Mouse (Mus musculus) spleen, embryonic (tissue): ENCODE measurements around the gene Sdf4.

Experiments
- CTCF ChIA-PET: fragments of 350-600 bp; sonication (Branson Sonifier 250); formaldehyde crosslinking; loops from one replicate; lab custom pipeline; 2022; lab: Charles Lee

The Sdf4 gene

DNA sequence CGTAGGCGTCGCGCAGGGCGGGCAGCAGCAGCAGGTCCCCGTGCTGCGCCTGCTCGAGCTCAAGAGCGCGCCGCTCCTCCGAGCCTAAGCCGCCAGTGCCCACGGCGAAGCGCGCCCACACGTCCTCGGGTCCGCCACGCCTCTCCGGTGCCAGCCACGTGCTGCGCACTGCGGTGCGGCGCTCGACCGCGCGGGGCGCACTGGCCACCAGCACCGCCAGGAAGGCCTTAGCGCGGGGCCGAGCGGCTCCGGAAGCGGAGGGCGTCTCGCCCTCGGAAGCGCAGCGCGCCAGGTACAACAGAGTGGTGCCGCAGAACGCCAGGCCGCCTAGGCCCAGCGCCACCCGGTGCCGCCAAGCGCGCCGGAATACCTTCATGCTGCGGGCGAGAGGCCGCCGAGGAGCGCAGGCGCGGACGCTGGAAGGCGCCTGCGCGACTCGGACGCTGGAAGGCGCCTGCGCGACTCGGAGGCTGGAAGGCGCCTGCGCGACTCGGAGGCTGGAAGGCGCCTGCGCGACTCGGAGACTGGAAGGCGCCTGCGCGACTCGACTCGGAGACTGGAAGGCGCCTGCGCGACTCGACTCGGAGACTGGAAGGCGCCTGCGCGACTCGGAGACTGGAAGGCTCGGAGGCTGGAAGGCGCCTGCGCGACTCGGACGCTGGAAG is at the start of gene Sdf4, which contains the start of gene B3galt6:
Sdf4 (plus strand) TSS at position 632 of the 665 bp plus-strand sequence.
B3galt6 (minus strand) TSS at position 409 of the 665 bp plus-strand sequence.
- CTCF ChIA-PET: interaction anchor here (0.7 kb wide), 1 partner anchor 122 kb away, joined by 3 read pairs; no protein-coding TSS in a partner anchor

DNA sequence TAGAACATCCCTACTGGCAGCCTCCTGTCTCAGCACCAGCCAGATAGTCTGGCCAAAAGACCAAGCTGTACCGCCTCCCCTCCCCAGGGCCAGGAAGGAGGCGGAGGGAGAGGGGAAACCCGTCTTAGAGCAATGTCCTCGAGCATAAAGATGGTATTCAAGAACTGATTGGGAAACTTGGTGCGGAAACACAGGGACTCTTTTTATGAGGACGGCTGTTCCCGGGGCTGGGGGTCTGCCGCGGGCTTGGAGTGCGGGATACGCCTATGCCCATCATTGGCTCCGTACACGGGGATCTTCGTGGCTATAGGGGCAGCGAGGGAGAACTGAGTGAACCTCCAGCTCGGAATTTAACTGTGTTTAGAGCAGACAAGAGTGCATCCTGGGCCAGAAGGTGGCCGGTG is 49.6 kb upstream of the Sdf4 start:
- CTCF ChIA-PET: no interaction called here

DNA sequence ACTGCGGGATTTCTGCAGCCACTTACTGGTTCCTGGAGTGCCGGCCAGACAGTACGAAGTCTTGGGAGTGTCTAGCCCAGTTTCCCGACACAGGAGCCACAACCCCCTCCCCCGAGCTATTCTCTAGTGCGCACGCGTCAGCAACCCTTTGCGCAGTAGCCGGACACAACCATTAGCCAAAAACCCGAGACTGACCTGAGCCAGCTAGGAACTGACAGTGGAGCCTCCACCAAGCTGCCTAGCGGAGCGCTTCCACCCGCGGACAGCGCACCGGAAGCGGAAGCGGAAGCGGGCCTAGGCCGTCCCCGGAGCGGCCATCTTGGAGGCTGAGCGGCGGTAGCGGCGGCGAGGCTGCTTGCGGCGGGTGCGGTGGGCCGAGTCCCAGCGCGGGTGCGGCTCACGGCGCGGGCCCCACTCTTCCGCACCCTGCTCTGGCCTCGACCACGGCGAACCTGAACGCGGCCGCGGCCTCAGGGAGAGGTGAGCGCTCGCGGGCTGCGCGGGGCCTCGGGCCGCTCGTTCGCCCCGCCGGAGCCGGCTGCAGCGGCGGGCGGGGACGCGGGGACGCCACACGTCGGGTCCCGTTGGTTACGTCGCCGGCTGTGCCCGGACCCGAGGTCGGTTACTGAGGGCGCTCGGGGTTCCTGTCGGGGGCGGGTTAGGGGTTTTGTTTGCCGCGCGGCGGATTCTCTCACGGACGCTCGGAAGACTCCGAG is 49.0 kb upstream of the Sdf4 start, which contains the start of gene Ube2j2:
Ube2j2 (plus strand) TSS at position 298 of the 716 bp plus-strand sequence.
- CTCF ChIA-PET: no interaction called here

DNA sequence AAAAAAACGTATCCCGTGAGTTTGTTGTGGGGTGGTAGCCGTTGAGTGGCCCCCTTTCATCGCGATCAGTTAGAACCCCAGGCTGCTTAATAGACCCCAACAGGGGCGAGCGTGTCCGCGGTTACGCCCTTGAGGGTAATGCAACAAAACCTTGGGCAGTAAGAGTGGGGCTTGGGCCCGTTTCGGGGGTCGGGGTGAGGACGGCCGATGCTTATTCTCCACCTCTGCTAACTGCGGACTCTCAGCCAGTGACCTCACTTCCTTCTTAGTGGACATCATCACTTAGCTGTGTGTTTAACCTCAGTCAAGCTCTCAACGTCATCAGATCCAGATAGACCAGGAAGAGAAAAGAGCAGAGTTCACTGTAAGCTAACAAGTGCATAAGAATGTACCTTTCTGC is 48.4 kb upstream of the Sdf4 start:
- CTCF ChIA-PET: no interaction called here

DNA sequence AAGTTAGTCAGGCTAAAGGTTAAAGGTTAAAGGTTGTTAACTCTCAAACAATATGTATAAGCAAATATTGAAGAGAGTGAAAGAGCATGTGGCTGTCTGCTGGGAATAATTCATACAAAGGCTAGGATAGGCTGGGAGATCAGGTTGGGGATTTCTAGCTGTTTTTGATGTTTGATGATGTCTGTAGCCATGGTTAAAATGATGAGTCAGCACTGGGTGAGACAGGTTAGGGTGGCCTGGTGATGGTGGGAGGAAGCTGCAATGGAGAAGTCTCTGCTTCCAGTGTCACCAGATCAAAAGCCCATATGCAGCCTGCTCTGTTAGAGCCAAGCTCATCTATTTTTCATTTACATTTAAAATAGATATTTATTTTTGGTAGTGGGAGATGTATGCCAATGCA is 45.6 kb upstream of the Sdf4 start:
- CTCF ChIA-PET: no interaction called here

DNA sequence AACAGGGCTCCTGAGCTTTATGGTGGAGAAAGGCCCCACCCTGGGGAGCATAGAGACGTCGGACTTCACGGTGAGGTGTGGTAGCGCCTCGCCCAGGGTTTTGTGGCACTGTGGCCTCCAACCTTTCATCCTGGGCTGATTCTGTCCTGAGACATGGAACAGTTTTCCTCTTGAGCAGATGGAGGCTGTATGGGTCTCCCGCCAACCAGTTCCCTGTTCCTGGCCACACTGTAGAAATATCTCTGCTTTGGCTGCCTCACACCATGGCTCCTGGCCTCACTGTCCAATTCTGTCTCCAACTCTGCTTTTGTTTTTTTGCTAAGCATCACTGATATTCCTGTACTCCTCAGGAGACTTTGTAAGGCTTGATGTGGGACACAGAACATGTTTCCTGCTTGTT is 37.2 kb upstream of the Sdf4 start:
- CTCF ChIA-PET: no interaction called here

DNA sequence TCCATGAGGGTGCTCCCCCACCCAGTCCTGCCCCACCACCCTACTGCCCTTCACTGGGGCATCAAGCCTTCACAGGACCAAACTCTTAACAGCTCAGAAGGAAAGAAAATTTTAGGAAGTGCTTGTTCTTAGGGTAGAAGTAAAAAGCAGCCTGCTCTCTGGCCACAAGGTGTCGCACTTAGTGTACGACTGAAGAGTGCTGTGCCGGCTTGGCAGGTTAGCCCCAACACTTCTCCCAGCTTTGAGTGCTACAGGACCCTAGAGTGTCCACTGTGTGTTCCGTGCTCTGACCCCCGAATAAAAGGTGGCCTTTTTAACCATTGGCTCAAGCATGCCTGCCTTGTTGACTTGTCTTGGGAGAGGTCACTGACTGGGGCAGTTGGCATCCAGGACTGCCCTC is 33.4 kb upstream of the Sdf4 start:
- CTCF ChIA-PET: interaction anchor here (0.5 to 0.7 kb wide), 3 partner anchors 22 to 149 kb away, joined by 4 to 6 read pairs (median 5); no protein-coding TSS in a partner anchor

DNA sequence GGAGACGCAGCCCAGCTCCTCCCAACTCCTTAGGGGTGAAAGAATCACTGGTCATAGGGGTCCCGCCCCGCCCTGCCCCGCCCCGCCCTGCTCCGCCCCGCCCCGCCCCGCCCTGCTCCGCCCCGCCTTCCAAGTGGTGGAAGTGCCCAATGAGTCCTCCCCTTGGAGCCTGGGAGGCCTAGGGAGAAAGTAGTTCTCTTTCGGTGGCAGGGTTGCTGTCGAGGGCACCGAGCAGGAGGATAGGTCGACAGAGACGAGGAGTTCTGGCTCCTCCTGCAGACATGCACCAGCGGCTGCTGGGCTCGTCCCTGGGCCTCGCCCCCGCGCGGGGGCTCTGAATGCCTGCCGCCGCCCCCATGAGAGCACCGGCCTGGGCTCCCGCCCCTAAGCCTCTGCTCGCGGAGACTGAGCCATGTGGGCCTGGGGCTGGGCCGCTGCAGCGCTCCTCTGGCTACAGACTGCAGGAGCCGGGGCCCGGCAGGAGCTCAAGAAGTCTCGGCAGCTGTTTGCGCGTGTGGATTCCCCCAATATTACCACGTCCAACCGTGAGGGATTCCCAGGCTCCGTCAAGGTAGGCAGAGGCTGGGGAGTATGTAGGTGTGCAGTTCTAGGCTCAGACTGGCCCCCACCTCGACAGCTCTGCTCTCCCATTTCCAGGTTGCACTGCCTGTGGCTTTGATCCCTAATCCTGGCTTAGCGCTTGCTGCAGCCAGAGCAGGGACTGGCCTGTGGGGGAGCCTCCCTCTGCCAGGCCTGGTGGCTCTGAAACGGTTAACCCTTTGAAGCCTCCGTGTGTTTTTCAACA is 30.3 kb upstream of the Sdf4 start, which contains the start of gene C1qtnf12:
C1qtnf12 (plus strand) TSS at position 152 of the 805 bp plus-strand sequence.
- CTCF ChIA-PET: no interaction called here

DNA sequence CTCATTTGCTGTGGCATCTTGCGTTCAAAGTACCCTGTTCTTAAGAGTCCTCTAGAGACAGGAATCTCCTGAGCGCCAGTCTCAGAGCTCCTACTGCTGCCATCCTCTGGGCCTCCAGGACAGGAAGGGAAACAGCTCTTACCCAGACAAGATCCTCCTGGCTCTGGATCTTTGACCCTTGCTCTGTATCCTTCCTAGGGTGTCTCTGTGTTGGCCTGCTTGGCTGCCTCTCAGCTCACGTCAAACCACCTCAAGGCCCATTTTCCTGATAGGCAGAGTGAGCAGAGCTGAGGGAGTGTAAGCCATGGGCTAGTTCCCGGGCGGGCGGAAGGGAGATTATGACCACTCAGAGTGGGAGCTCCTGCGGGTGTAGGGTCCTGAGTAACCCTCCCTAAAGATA is 29.6 kb upstream of the Sdf4 start:
- CTCF ChIA-PET: no interaction called here

DNA sequence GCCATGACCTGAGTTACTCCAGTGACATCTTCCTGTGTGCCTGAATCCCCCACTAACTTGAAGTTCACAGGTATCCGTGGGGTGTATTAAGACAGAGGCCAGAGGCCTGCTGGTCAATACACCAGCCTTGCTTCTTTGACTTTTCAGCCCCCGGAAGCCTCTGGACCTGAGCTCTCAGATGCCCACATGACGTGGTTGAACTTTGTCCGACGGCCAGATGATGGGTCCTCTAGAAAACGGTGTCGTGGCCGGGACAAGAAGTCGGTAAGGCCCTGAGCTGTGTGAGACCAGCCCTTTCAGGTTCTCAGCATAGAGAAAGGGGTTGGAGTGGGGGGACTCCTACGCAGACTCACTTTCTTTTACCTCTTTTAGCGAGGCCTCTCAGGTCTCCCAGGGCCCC is 28.3 kb upstream of the Sdf4 start:
- CTCF ChIA-PET: no interaction called here

DNA sequence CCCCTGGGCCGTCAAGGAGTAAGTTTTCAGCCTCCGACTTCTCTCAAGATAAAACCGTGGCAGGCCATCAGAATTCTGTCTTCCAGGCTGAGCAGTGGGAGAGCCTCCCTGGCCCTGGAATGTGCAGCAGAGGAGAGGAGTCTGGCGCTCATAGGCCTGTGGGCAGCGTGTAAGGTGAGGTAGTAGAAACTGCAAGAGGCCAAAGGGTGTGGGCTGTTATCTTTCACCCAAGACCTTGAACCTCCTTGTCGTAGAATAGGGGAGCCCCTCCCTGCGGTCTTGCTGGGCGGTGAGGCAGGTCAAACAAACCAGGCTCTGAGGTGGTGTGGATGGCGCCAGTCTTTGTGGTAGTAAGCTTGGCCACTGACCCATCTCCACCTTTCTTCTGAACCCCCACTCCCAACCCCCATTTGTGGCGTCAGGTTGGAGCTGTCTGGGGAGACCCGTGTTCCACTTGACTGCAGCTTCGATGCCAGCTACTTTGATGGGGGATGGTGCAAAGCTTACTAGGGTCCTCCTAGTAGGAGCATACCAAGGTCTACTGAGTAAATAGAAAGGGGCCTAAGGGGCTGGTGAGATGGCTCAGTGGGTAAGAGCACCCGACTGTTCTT is 23.5 kb upstream of the Sdf4 start:
- CTCF ChIA-PET: no interaction called here

DNA sequence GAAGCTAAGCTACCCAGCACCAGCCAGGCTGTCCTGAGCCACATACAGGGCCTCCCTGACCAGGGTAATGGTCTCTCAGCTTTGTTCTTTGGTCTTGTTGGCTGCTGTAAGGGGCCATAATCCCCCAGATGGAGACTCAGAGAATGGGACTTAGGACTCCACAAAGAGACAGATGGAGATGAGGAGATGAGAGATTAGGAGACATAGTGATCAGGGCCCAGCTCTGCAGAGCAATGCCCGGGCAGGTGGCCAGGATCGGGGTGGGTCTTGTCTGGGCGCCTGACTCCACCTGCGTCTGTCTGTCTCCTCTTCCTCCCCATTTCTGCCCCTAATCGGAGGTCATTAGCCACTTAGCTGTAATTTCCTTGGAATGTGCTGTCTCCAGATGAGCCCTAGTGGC is 22.4 kb upstream of the Sdf4 start:
- CTCF ChIA-PET: no interaction called here

DNA sequence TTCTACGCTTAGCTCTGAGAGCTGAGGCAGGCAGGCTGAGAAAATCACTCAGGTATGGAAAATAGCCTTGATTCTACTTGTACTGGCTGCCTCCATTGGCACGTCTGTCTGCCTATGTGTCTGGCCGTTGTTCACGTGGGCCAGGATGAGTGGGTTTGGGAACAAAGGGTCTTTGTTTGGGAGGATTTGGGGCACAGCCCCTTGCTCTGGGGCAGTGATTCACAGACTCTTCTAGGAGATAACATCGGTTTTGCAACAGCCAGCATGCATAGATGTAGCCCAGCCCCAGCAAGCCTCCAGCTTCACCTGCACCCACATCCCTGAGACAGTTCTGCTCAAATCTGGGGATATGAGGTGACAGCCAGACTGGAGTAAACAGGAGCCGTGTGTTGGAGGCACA is 20.0 kb upstream of the Sdf4 start:
- CTCF ChIA-PET: no interaction called here

DNA sequence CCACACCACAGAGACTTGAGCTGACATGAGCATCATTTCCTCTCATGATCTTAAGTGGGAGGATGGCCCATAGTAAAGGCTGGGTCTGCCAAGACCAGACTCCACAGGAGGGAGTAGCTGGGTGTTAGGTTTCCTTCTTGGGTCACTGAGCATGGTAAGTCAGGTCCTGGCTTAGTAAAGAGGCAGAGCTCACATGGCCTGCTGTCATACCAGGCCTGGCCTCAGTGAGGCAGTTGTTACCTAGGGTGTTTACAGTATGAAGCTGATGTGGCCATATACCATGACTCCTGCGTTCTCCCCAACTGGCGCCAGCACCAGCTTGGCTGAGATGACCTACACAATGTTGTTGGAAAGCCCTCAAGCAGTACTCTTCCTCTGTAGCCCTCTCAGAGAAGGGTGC is 19.4 kb upstream of the Sdf4 start:
- CTCF ChIA-PET: no interaction called here

DNA sequence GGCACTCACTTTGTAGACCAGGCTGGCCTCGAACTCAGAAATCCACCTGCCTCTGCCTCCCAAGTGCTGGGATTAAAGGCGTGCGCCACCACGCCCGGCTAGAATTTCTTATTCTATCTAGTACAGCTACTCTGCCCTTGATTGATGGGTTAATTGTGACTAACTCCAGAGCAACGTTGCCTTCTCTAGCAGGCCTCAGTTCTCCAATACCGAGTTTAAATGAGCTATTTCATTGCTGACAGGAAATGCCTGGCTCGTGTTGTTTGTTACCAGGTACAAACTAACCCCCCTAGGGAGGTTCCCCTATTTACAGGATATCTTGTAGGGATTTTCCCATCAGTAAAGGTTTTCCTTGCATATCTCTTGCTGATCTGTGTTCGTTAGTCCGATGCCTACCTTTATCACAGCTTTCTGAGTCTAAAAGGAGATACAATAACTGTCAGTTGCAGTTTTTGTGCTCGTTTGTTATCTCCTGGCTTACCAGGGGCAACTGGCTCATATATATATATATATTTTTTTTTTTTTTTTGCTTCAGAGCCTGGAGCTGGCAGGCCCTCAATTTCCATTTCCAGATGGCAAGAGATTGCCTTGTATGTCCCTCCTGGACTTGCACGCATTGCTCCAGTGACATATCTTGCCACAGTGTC is 11.1 kb upstream of the Sdf4 start:
- CTCF ChIA-PET: interaction anchor here (0.7 kb wide), 2 partner anchors 22 to 112 kb away, joined by 6 to 7 read pairs; no protein-coding TSS in a partner anchor

DNA sequence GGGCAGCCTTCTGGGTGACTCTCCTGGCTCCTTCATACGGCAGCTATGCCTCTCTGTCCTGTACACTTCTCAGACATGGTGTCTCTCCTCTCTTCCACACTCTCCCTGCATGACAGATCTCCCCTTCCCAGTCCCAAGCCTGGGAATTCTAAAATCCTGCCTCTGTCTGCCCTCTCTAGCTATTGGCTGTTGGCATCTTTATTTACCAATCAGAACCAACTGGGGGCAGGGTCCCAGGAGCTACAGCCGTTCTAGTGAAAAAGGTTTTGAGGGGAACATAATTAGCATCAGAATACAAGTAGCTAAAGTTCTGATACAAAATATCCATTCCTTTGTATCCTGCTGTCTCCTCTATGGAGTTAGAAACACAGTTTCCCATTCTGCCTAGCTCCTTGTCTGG is 8.9 kb upstream of the Sdf4 start:
- CTCF ChIA-PET: no interaction called here

DNA sequence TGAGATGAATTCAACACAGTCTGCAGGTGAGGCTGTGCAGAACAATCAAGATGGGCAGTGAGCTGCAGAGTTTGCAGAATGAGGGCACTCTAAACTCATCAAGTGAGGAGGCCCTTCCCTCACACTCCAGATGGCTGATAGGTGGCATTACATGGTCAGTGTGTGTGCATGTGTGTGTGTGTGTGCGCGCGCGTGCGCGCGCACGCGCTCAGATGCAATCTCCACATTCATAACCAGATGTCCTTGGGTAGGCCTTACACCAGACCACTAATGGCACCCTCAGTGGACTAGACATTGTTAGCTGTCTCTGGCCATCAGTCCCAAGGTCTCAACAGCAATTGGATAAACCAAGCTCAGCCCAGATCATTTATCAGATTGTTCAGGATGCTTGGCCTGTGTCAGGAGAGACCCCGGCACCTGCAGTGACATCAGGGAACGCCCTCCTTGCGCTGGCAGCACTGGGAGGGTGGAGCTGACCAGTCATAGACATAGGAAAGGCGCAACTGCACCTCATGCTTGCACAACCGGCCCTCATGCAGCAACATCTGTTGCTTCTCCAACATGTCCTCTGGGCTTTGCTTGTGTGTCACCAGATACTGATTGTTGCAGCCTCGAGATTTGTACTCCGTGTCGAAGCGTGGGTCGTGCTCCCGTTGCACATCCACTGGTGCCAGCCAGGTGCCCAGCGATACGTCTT is 1.3 kb upstream of the Sdf4 start:
- CTCF ChIA-PET: no interaction called here

DNA sequence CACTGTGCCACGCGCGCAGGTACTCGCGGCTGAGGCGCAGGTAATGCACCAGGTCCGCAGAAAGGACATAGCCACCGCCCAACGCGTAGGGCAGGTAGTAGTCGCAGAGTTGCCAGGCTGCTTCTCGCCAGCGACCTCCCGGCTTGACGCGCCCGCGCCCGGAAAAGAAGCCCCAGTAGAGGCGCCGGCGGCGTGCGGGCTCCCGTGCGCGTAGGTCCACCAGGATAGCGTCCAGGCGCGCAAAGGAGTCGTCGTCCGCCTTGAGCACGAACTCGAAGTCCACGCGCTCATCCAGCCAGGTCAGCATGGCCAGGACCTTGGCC is 803 bp upstream of the Sdf4 start:
- CTCF ChIA-PET: no interaction called here

DNA sequence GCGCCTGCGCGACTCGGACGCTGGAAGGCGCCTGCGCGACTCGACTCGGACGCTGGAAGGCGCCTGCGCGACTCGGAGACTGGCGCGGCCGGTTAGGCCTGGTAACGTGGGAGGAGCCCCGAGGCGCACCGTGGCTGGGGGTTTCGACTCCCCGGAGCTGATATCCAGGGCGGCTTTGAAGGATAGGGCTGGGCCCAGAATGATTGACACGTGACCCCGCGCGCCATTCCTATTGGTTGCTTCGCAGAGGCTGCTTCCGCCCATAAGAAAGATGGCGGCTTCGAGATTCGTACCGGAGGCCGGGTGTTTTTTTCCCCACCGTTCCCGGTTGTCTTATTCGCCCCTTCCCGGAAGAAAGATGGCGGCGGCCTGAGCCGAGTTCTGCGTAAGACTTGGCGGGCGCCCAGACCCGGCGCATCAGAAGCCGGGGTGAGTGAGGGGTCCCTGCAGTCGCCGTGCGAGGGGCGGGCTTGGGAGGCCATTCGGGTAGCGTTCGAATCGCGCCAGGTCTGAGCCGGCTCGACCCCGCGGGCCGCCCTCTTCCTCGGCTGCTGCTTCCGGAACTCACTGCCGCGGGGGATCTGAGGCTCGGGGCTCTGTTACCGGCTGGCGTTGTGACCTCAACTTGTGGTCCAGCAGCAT is 355 bp downstream of the Sdf4 start:
- CTCF ChIA-PET: interaction anchor here (0.7 kb wide), 1 partner anchor 122 kb away, joined by 3 read pairs; no protein-coding TSS in a partner anchor

DNA sequence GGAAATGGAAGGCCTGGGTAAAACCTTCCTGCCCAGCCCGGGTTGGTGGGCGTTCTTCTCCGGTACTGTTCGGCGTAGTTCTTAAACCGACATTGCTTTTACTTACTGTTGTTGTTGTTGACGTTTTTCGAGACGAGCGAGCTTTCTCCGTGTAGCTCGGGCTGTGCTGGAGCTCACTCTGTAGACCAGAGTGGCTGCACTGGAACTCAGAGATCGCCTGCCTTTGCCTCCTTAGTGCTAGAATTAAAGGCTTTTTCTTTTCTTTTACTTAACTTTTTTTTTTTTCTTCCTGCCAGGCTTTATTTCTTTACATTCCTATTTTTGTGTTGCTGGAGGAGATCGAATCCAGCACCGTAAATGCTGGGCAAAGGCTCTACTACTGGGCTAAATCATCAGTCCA is 934 bp downstream of the Sdf4 start:
- CTCF ChIA-PET: no interaction called here
